Mouse (Mus musculus) erythroid progenitor cell, adult 5-6 weeks (primary cell): ENCODE measurements around the gene Rufy4. TPM values are rescaled to one million over a fixed set of nuclear protein-coding genes. Genes with fewer than 3 reads are reported as not detected.
"Not testable (repeated sequence)": the region's sequence is repeated elsewhere in the genome, so short reads cannot be mapped to it uniquely, and the experiment has no call there.

Source experiments
- ATAC-seq: replicated peaks from 2 replicates; pipeline ENCODE4 v1.8.0; 2016; ENCODE audit warnings: moderate number of reproducible peaks, mild to moderate bottlenecking, moderate TSS enrichment, inconsistent platforms; ENCODE audit not compliant: poor library complexity, low FRiP score, severe bottlenecking
- total RNA-seq, 2 experiments: library from RNA; stranded (forward) in 1 of 2; stranded (reverse) in 1 of 2; fragments of 150-400 nt in 1 of 2; fragments of 186-747, 209-891 nt in 1 of 2; gene quantifications; 2 replicates each; pipeline versions ENCODE4 v1.2.3 to v1.2.4; 2015 to 2017; ENCODE audit warnings: low replicate concordance in 2 of 2

Rufy4 gene
- total RNA-seq, 2 experiments from 2014 or later, result not detected

GRCm38 (mm10) chr1:74139415-74139814 is 14.1 kb downstream of the Rufy4 start:
- no peak for ATAC-seq

GRCm38 (mm10) chr1:74141781-74142180 is 16.4 kb downstream of the Rufy4 start:
- ATAC-seq, result no peak

- ATAC-seq, result no peak
These were observed 24.0 kb downstream of the Rufy4 start for GRCm38 (mm10) chr1:74149106-74149885.

GRCm38 (mm10) chr1:74150101-74150500 is 24.8 kb downstream of the Rufy4 start:
- ATAC-seq, result no peak

GRCm38 (mm10) chr1:74151091-74151490 is 25.8 kb downstream of the Rufy4 start:
- ATAC-seq, result no peak

- ATAC-seq, result no peak
These were observed 28.3 kb downstream of the Rufy4 start, which contains the start of gene Cxcr2 for GRCm38 (mm10) chr1:74153461-74154184. Gene Cxcr2, plus strand, starts transcription at chr1:74153989.

- ATAC-seq, result no peak
These were observed 30.2 kb downstream of the Rufy4 start for GRCm38 (mm10) chr1:74155435-74156012.

GRCm38 (mm10) chr1:74156381-74156910 is 31.1 kb downstream of the Rufy4 start:
- ATAC-seq, result no peak

GRCm38 (mm10) chr1:74159613-74160012 is 34.3 kb downstream of the Rufy4 start:
- ATAC-seq, result not testable (repeated sequence)

- ATAC-seq, result no peak
These were observed 34.7 kb downstream of the Rufy4 start for GRCm38 (mm10) chr1:74160036-74160435.

GRCm38 (mm10) chr1:74167136-74167535 is 41.8 kb downstream of the Rufy4 start:
- no peak for ATAC-seq

GRCm38 (mm10) chr1:74169721-74170120 is 44.4 kb downstream of the Rufy4 start:
- no peak for ATAC-seq

GRCm38 (mm10) chr1:74172722-74173121 is 47.4 kb downstream of the Rufy4 start:
- no peak for ATAC-seq

- no peak for ATAC-seq
These were observed 50.4 kb downstream of the Rufy4 start for GRCm38 (mm10) chr1:74175731-74176130.

- no peak for ATAC-seq
These were observed 53.3 kb downstream of the Rufy4 start for GRCm38 (mm10) chr1:74178618-74179017.

GRCm38 (mm10) chr1:74179624-74180408 is 54.5 kb downstream of the Rufy4 start:
- ATAC-seq, result no peak

GRCm38 (mm10) chr1:74181462-74181861 is 56.1 kb downstream of the Rufy4 start:
- ATAC-seq, result no peak

GRCm38 (mm10) chr1:74183006-74183405 is 57.7 kb downstream of the Rufy4 start:
- ATAC-seq, result no peak

GRCm38 (mm10) chr1:74190471-74190870 is 65.1 kb downstream of the Rufy4 start:
- ATAC-seq, result no peak

GRCm38 (mm10) chr1:74192711-74193110 is 67.4 kb downstream of the Rufy4 start:
- no peak for ATAC-seq
